Mouse (Mus musculus) induced T-regulatory cell, adult 2 months (primary cell): ENCODE measurements around the gene Gm11554.
"Not testable (repeated sequence)": the region's sequence is repeated elsewhere in the genome, so short reads cannot be mapped to it uniquely, and the experiment has no call there.

Experiments
- DNase-seq: peaks from one replicate; pipeline ENCODE4 v3.0.0-alpha.2; 2012; ENCODE audit warnings: low read depth

The Gm11554 gene

GRCm38 (mm10) chr11:99804346-99804745 is at the start of gene Gm11554:
Gene Gm11554, minus strand, starts transcription at chr11:99804446.
- not testable (repeated sequence) for DNase-seq

- DNase-seq: no peak
Measured at GRCm38 (mm10) chr11:99851508-99851907, 47.3 kb upstream of the Gm11554 start, which contains the start of gene Krtap4-16. Gene Krtap4-16, minus strand, starts transcription at chr11:99851608.

GRCm38 (mm10) chr11:99846746-99847145 is 42.5 kb upstream of the Gm11554 start:
- no peak for DNase-seq

DNA sequence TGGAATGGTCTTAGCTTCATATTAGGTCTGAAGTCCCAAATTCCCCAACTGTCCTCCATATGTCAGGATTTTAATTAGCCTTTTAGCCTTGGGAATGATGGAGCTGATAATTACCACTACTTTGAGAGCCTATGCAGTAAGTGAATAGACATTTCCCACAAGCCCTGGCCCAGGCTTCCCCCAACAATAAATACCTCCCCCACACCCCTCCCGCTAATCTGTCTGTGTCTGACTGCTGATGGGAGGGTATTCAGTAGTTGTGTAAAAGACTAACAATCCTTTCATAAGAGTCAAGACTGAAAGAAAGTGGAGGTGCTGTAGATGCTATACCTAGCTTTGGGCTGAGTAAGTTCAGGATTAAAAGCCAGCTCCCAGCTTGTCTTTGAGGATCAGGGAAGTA is 37.9 kb upstream of the Gm11554 start:
- no peak for DNase-seq

- no peak for DNase-seq
Measured at GRCm38 (mm10) chr11:99837966-99838365, 33.7 kb upstream of the Gm11554 start, which contains the start of gene 2300003K06Rik. Gene 2300003K06Rik, minus strand, starts transcription at chr11:99838066.

DNA sequence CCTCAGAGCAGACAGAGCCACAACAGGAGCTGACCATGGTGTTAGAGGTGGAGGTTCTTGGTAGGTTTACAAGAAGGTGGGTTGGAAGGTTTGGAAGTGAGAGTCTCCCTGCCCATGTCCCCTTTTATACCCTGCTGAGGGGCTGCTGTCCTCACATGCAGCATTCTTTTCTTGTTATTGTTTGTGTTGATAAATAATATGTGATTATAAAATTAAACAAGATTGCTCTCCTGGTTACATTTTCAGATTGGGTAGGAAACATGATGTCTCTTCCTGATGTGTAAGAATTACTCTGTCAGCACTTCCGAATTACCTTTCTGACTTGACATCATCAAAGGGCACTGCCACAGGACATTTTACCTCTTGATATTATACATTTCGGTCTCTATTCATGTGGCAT is 11.3 kb upstream of the Gm11554 start, which contains the start of gene Gm11564:
TSS of gene Gm11564 (minus strand) at position 101 of the 400 bp plus-strand sequence.
- not testable (repeated sequence) for DNase-seq

- DNase-seq: not testable (repeated sequence)
Measured at GRCm38 (mm10) chr11:99809792-99810191, 5.5 kb upstream of the Gm11554 start, which contains the start of gene Krtap4-13. Gene Krtap4-13, minus strand, starts transcription at chr11:99809892.

GRCm38 (mm10) chr11:99798832-99799231 is 5.4 kb downstream of the Gm11554 start, which contains the start of gene Gm11569:
Gene Gm11569, minus strand, starts transcription at chr11:99798932.
- not testable (repeated sequence) for DNase-seq

GRCm38 (mm10) chr11:99793367-99793766 is 10.9 kb downstream of the Gm11554 start, which contains the start of gene Gm11596:
Gene Gm11596, minus strand, starts transcription at chr11:99793467.
- DNase-seq: no peak

DNA sequence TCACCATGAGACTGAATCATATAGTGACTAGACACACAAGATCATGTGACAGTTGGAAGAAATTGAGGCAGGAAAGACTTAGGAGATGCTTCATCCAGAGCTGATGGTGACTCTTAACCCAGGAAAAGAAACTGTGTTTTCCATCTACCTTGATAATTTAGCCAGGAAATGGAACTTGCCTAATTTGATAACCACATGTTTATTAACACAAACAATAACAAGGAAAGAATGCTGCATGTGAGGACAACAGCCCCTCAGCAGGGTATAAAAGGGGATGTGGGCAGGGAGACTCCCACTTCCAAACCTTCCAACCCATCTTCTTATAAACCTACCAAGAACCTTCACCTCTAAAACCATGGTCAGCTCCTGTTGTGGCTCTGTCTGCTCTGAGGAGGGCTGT is 19.3 kb downstream of the Gm11554 start, which contains the start of gene Krtap4-9:
TSS of gene Krtap4-9 (plus strand) at position 301 of the 400 bp plus-strand sequence.
- DNase-seq: not testable (repeated sequence)

DNA sequence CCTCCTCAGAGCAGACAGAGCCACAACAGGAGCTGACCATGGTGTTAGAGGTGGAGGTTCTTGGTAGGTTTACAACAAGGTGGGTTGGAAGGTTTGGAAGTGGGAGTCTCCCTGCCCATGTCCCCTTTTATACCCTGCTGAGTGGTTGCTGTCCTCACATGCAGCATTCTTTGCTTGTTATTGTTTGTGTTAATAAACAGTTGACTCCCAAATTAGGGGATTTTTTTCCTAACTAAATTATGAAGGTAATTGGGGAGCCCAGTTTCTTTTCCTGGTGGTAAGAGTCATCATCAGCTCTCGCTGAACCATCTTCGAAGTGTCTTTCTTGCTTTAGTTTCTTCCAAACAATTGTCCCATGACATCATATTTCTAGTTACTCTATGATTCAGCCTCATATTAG is 23.6 kb downstream of the Gm11554 start, which contains the start of gene Krtap4-8:
TSS of gene Krtap4-8 (minus strand) at position 101 of the 400 bp plus-strand sequence.
- no peak for DNase-seq

- DNase-seq: no peak
Measured at GRCm38 (mm10) chr11:99778401-99778800, 25.8 kb downstream of the Gm11554 start.

DNA sequence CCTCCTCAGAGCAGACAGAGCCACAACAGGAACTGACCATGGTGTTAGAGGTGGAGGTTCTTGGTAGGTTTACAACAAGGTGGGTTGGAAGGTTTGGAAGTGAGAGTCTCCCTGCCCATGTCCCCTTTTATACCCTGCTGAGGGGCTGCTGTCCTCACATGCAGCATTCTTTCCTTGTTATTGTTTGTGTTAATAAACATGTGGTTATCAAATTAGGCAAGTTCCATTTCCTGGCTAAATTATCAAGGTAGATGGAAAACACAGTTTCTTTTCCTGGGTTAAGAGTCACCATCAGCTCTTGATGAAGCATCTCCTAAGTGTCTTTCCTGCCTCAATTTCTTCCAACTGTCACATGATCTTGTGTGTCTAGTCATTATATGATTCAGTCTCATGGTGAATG is 31.4 kb downstream of the Gm11554 start, which contains the start of gene Gm11595:
TSS of gene Gm11595 (minus strand) at position 101 of the 400 bp plus-strand sequence.
- not testable (repeated sequence) for DNase-seq

DNA sequence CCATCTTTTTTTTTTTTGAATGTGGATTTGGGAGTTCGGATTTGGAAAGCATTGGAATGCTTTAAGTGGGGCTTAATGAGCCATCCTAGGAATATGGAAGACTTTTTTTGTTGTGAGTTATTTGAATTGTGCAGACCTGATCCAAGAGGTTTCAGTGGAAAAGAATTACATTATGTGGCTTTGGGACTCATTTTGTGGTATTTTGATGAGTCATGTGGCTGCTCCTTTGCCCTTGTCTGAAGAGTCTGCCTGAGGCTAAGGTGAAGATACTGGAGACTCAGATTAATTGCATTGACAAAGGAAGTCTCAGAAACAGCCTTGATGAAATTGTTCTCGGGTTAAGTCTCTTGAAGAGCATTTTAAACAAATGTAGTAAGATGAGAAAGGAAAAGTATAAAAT is 35.8 kb downstream of the Gm11554 start:
- no peak for DNase-seq

- DNase-seq: no peak
Measured at GRCm38 (mm10) chr11:99758877-99759276, 45.4 kb downstream of the Gm11554 start.
